Mouse (Mus musculus): ENCODE data around the gene Adgra1.

Adgra1 gene

GRCm38 (mm10) chr7:139850677-139851076 lies 16.7 kb downstream of the Adgra1 start:
- DNase-seq: no peak

GRCm38 (mm10) chr7:139851098-139851497 lies 17.1 kb downstream of the Adgra1 start:
- DNase-seq: no peak

- DNase-seq: no peak
Measured at GRCm38 (mm10) chr7:139855261-139855660, 21.3 kb downstream of the Adgra1 start.

GRCm38 (mm10) chr7:139861411-139861810 lies 27.4 kb downstream of the Adgra1 start:
- peak; percentile 74 to 80 for DNase-seq

- DNase-seq: no peak
Measured at GRCm38 (mm10) chr7:139863076-139863475, 29.1 kb downstream of the Adgra1 start.

GRCm38 (mm10) chr7:139864253-139864652 lies 30.3 kb downstream of the Adgra1 start:
- DNase-seq: peak in 1 of 2 experiments; percentile 22

GRCm38 (mm10) chr7:139864871-139865270 lies 30.9 kb downstream of the Adgra1 start:
- no peak for DNase-seq

GRCm38 (mm10) chr7:139871014-139871413 lies 37.0 kb downstream of the Adgra1 start:
- DNase-seq: no peak

GRCm38 (mm10) chr7:139877167-139877792 lies 43.3 kb downstream of the Adgra1 start:
- DNase-seq: peak; percentile 68 to 69

GRCm38 (mm10) chr7:139878122-139878521 lies 44.1 kb downstream of the Adgra1 start:
- no peak for DNase-seq

GRCm38 (mm10) chr7:139878621-139879020 lies 44.6 kb downstream of the Adgra1 start:
- no peak for DNase-seq

- no peak for DNase-seq
Measured at GRCm38 (mm10) chr7:139883545-139883944, 49.6 kb downstream of the Adgra1 start.

- DNase-seq: no peak
Measured at GRCm38 (mm10) chr7:139891779-139892178, 57.8 kb downstream of the Adgra1 start.

- DNase-seq: peak; percentile 81 to 92
Measured at GRCm38 (mm10) chr7:139894655-139895557, 60.9 kb downstream of the Adgra1 start, which contains the start of gene Kndc1. Gene Kndc1 (plus strand): TSS chr7:139894696.

- peak in 1 of 2 experiments; percentile 42 for DNase-seq
Measured at GRCm38 (mm10) chr7:139896271-139896670, 62.3 kb downstream of the Adgra1 start.

GRCm38 (mm10) chr7:139896796-139897195 lies 62.8 kb downstream of the Adgra1 start:
- DNase-seq: peak; percentile 56 to 58

- DNase-seq: peak in 1 of 2 experiments; percentile 57
Measured at GRCm38 (mm10) chr7:139898606-139899005, 64.6 kb downstream of the Adgra1 start.

- DNase-seq: peak; percentile 87 to 92
Measured at GRCm38 (mm10) chr7:139899505-139899904, 65.5 kb downstream of the Adgra1 start.

GRCm38 (mm10) chr7:139900456-139900855 lies 66.5 kb downstream of the Adgra1 start:
- DNase-seq: peak in 1 of 2 experiments; percentile 49

- peak; percentile 90 to 92 for DNase-seq
Measured at GRCm38 (mm10) chr7:139900896-139901295, 66.9 kb downstream of the Adgra1 start.

- no peak for DNase-seq
Measured at GRCm38 (mm10) chr7:139901981-139902380, 68.0 kb downstream of the Adgra1 start.

GRCm38 (mm10) chr7:139905261-139905660 lies 71.3 kb downstream of the Adgra1 start:
- no peak for DNase-seq

GRCm38 (mm10) chr7:139905661-139906060 lies 71.7 kb downstream of the Adgra1 start:
- peak; percentile 52 to 59 for DNase-seq

- peak; percentile 56 to 63 for DNase-seq
Measured at GRCm38 (mm10) chr7:139908176-139908575, 74.2 kb downstream of the Adgra1 start.

Measured in cerebellum, adult 18-20 months (tissue).